Comparison of ENCODE assay signal across 11 mouse cellular contexts in genomic region chr11:96332618-96333032, GRCm38 (mm10). TPM values are rescaled to one million over a fixed set of nuclear protein-coding genes. Genes with fewer than 3 reads are reported as not detected.
DNase-seq lines count a peak whose midpoint lies in the region; ATAC-seq and TF ChIP-seq lines count a peak whose summit lies in the region.
"Had no signal": no experiment of that assay in that cellular context is flagged by ENCODE, and none has a peak within 500 bp of the region (broad histone marks: within the 10 kb centered on the region; RNA-seq: fewer than 3 reads in every experiment).

No protein-coding gene starts in this region.

- DNase-seq in heart, adult 18-20 months, result no peak
- DNase-seq in liver, embryonic 11.5 days (ENCODE audit: low spot score), result no peak
- no peak for DNase-seq in c-Kit-positive CD71-positive TER-119-positive erythroid progenitor cells, embryonic 14.5 days (ENCODE audit: low spot score)
- no peak for DNase-seq in spleen, postnatal 4 days (ENCODE audit: low spot score in 2 of 2)
- DNase-seq in retina, embryonic 14.5 days (ENCODE audit: low spot score), result no peak
- DNase-seq: right cerebral cortex, adult 18-20 months had no signal

- WGBS in heart, embryonic 13.5 days, result under 1% methylated on average over 35 of the region's 35 CpGs
- WGBS in heart, embryonic 16.5 days, result 2% methylated on average over 35 of the region's 35 CpGs
- WGBS in liver, embryonic 11.5 days, result 4% methylated on average over 35 of the region's 35 CpGs

- no peaks in the 10 kb centered on the region for H3K36me3 ChIP-seq in heart, embryonic 13.5 days
- no peaks in the 10 kb centered on the region for H3K36me3 ChIP-seq in ES-Bruce4 (ENCODE audit: control insufficient read depth, insufficient read depth, low read length, poor library complexity, severe bottlenecking)
- no peaks in the 10 kb centered on the region for H3K36me3 ChIP-seq in heart, embryonic 16.5 days (ENCODE audit: control insufficient read depth, insufficient read depth)
- no peaks in the 10 kb centered on the region for H3K36me3 ChIP-seq in liver, embryonic 11.5 days (ENCODE audit: control insufficient read depth, insufficient read depth, low read length)

- TF ChIP-seq POLR2A in ES-Bruce4 (IDR thresholded peaks at IDR 0.05; ENCODE audit: insufficient read depth, low read length), result no peak

- H3K9me3 ChIP-seq in heart, embryonic 13.5 days, result no peaks in the 10 kb centered on the region
- H3K9me3 ChIP-seq in ES-Bruce4 (replicated peaks; ENCODE audit: control insufficient read depth, insufficient read depth, low read length, poor library complexity, severe bottlenecking), result no peaks in the 10 kb centered on the region
- no peaks in the 10 kb centered on the region for H3K9me3 ChIP-seq in heart, embryonic 16.5 days (replicated peaks; ENCODE audit: control insufficient read depth, low read length)
- H3K9me3 ChIP-seq in liver, embryonic 11.5 days (ENCODE audit: control insufficient read depth, low read length), result no peaks in the 10 kb centered on the region

- H3K4me3 ChIP-seq in heart, embryonic 13.5 days, result peak overlapping the region; percentile 50
- peak overlapping the region; percentile 24 for H3K4me3 ChIP-seq in ES-Bruce4 (ENCODE audit: low read depth, low read length)
- H3K4me3 ChIP-seq in heart, embryonic 16.5 days (ENCODE audit: low read length), result peak overlapping the region; percentile 39
- peak overlapping the region; percentile 37 for H3K4me3 ChIP-seq in liver, embryonic 11.5 days (ENCODE audit: low read depth, low read length)
- H3K4me3 ChIP-seq: erythroblast, embryonic 14.5 days had no signal

- H3K27me3 ChIP-seq in heart, embryonic 13.5 days (replicated peaks), result peaks cover 100% of the 10 kb centered on the region
- H3K27me3 ChIP-seq in ES-Bruce4 (ENCODE audit: control insufficient read depth, insufficient read depth, low read length, poor library complexity, severe bottlenecking), result peaks cover 61% of the 10 kb centered on the region
- peaks cover 98% of the 10 kb centered on the region for H3K27me3 ChIP-seq in heart, embryonic 16.5 days (ENCODE audit: control insufficient read depth, insufficient read depth, low read length)
- H3K27me3 ChIP-seq in liver, embryonic 11.5 days (replicated peaks; ENCODE audit: control insufficient read depth, insufficient read depth, low read length), result peaks cover 99% of the 10 kb centered on the region

- peaks cover 4% of the 10 kb centered on the region for H3K4me1 ChIP-seq in heart, embryonic 13.5 days
- H3K4me1 ChIP-seq in ES-Bruce4 (ENCODE audit: control insufficient read depth, insufficient read depth, low read length), result peaks cover 2% of the 10 kb centered on the region
- no peaks in the 10 kb centered on the region for H3K4me1 ChIP-seq in heart, embryonic 16.5 days (ENCODE audit: control insufficient read depth, insufficient read depth, low read length)
- H3K4me1 ChIP-seq in liver, embryonic 11.5 days (replicated peaks; ENCODE audit: control insufficient read depth, insufficient read depth, low read length), result peaks cover 17% of the 10 kb centered on the region

- ATAC-seq in heart, embryonic 13.5 days (ENCODE audit: extremely low read depth, insufficient number of reproducible peaks, low FRiP score, low TSS enrichment), result no peak
- 0 out of 2 replicates have a peak, but pooled peaks have one; percentile 41 for ATAC-seq in heart, embryonic 16.5 days (replicated peaks; ENCODE audit: extremely low read depth, insufficient read depth, low FRiP score)
- no peak for ATAC-seq in liver, embryonic 11.5 days (replicated peaks; ENCODE audit: low FRiP score)

- H3K9ac ChIP-seq in heart, embryonic 13.5 days, result peak overlapping the region; percentile 77
- H3K9ac ChIP-seq in ES-Bruce4 (ENCODE audit: low read depth, poor library complexity, severe bottlenecking), result 0 out of 2 replicates have a peak overlapping the region, but pooled peaks have one; percentile 18
- H3K9ac ChIP-seq in heart, embryonic 16.5 days (ENCODE audit: low read length), result peak overlapping the region; percentile 15
- peak overlapping the region; percentile 39 for H3K9ac ChIP-seq in liver, embryonic 11.5 days (ENCODE audit: low read depth, low read length)

- no peak for TF ChIP-seq CTCF in ES-Bruce4 (IDR thresholded peaks at IDR 0.05; ENCODE audit: low read depth, low read length)

- H3K27ac ChIP-seq in heart, embryonic 13.5 days (replicated peaks), result peak overlapping the region; percentile 67
- no peak overlapping the region for H3K27ac ChIP-seq in ES-Bruce4 (ENCODE audit: insufficient read depth, low read length)
- H3K27ac ChIP-seq in heart, embryonic 16.5 days (ENCODE audit: low read length), result peak overlapping the region; percentile 41
- H3K27ac ChIP-seq in liver, embryonic 11.5 days (ENCODE audit: low read depth, low read length), result peak overlapping the region; percentile 65

- H3K4me2 ChIP-seq in heart, embryonic 13.5 days, result peak overlapping the region; percentile 67
- H3K4me2 ChIP-seq in heart, embryonic 16.5 days (ENCODE audit: low read depth, low read length), result peak overlapping the region; percentile 50
- H3K4me2 ChIP-seq in liver, embryonic 11.5 days, result peak overlapping the region; percentile 54

- TF ChIP-seq EP300 in ES-Bruce4 (IDR thresholded peaks at IDR 0.05; ENCODE audit: insufficient read depth, low read depth, low read length), result no peak

RNA-seq across cellular contexts. Expression of gene Hoxb3, which starts 9.5 kb away (rescaled TPM):
- 0.31 and 1.1 TPM in 2 replicates for polyA plus RNA-seq in heart, embryonic 13.5 days (2015; fragmentation: Nextera tagmentation; extraction: Ambion mirVana)
- total RNA-seq in heart, adult 18-20 months (2021), result under 1 TPM; 0.12 to 0.57 TPM
- 0.67 TPM in 1 of 2 replicates, not detected in the other for polyA plus RNA-seq in ES-Bruce4 (2011; ENCODE audit: insufficient read depth, insufficient read length, low read depth, missing spikeins)
- polyA plus RNA-seq in heart, embryonic 16.5 days (2015; fragmentation: Nextera tagmentation; extraction: Ambion mirVana), result 0.24 and 0.79 TPM in 2 replicates
- polyA plus RNA-seq in liver, embryonic 11.5 days (2014; fragmentation: Nextera tagmentation; extraction: Ambion mirVana), result 0.97 and 1.3 TPM in 2 replicates
- polyA plus RNA-seq: erythroblast, embryonic 14.5 days had no signal

RNA-seq across cellular contexts. Expression of gene Hoxb4, which starts 14.6 kb away (rescaled TPM):
- polyA plus RNA-seq in heart, embryonic 13.5 days (2015; fragmentation: Nextera tagmentation; extraction: Ambion mirVana), result 0.43 and 0.59 TPM in 2 replicates
- total RNA-seq in heart, adult 18-20 months (2021), result under 1 TPM; 0.62 to 0.64 TPM
- polyA plus RNA-seq in ES-Bruce4 (2011; ENCODE audit: insufficient read depth, insufficient read length, low read depth, missing spikeins), result 0.35 and 0.70 TPM in 2 replicates
- 0.28 and 0.32 TPM in 2 replicates for polyA plus RNA-seq in heart, embryonic 16.5 days (2015; fragmentation: Nextera tagmentation; extraction: Ambion mirVana)
- polyA plus RNA-seq in liver, embryonic 11.5 days (2014; fragmentation: Nextera tagmentation; extraction: Ambion mirVana), result 0.71 and 1.1 TPM in 2 replicates
- polyA plus RNA-seq: erythroblast, embryonic 14.5 days had no signal

RNA-seq across cellular contexts. Expression of gene Hoxb2, which starts 17.7 kb away (rescaled TPM):
- 3.6 and 5.9 TPM in 2 replicates for polyA plus RNA-seq in heart, embryonic 13.5 days (2015; fragmentation: Nextera tagmentation; extraction: Ambion mirVana)
- under 1 TPM; 0.46 to 0.62 TPM for total RNA-seq in heart, adult 18-20 months (2021)
- 0.49 and 0.70 TPM in 2 replicates for polyA plus RNA-seq in ES-Bruce4 (2011; ENCODE audit: insufficient read depth, insufficient read length, low read depth, missing spikeins)
- polyA plus RNA-seq in heart, embryonic 16.5 days (2015; fragmentation: Nextera tagmentation; extraction: Ambion mirVana), result 2.5 and 3.1 TPM in 2 replicates
- polyA plus RNA-seq in liver, embryonic 11.5 days (2014; fragmentation: Nextera tagmentation; extraction: Ambion mirVana), result 11.2 and 11.3 TPM in 2 replicates
- polyA plus RNA-seq: erythroblast, embryonic 14.5 days had no signal

RNA-seq across cellular contexts. Expression of gene Hoxb5, which starts 29.5 kb away (rescaled TPM):
- 3.8 and 5.5 TPM in 2 replicates for polyA plus RNA-seq in heart, embryonic 13.5 days (2015; fragmentation: Nextera tagmentation; extraction: Ambion mirVana)
- total RNA-seq in heart, adult 18-20 months (2021), result under 1 TPM; 0.12 to 0.21 TPM
- not detected in 2 replicates for polyA plus RNA-seq in ES-Bruce4 (2011; ENCODE audit: insufficient read depth, insufficient read length, low read depth, missing spikeins)
- 0.76 and 2.8 TPM in 2 replicates for polyA plus RNA-seq in heart, embryonic 16.5 days (2015; fragmentation: Nextera tagmentation; extraction: Ambion mirVana)
- 3.7 and 4.5 TPM in 2 replicates for polyA plus RNA-seq in liver, embryonic 11.5 days (2014; fragmentation: Nextera tagmentation; extraction: Ambion mirVana)
- total RNA-seq: megakaryocyte-erythroid progenitor cell, adult 5-6 weeks had no signal
- polyA plus RNA-seq: erythroblast, embryonic 14.5 days had no signal

RNA-seq across cellular contexts. Expression of gene Hoxb1, which starts 32.9 kb away (rescaled TPM):
- 0.17 and 0.18 TPM in 2 replicates for polyA plus RNA-seq in heart, embryonic 13.5 days (2015; fragmentation: Nextera tagmentation; extraction: Ambion mirVana)
- not detected for total RNA-seq in heart, adult 18-20 months (2021)
- not detected in 2 replicates for polyA plus RNA-seq in ES-Bruce4 (2011; ENCODE audit: insufficient read depth, insufficient read length, low read depth, missing spikeins)
- 0.07 TPM in 1 of 2 replicates, not detected in the other for polyA plus RNA-seq in heart, embryonic 16.5 days (2015; fragmentation: Nextera tagmentation; extraction: Ambion mirVana)
- 0.73 and 0.85 TPM in 2 replicates for polyA plus RNA-seq in liver, embryonic 11.5 days (2014; fragmentation: Nextera tagmentation; extraction: Ambion mirVana)
- total RNA-seq: megakaryocyte-erythroid progenitor cell, adult 5-6 weeks had no signal
- polyA plus RNA-seq: erythroblast, embryonic 14.5 days had no signal

Comparison
In these comparisons a context has a peak if more than half of its experiments do, and no peak if none do; other contexts are left out.
1. H3K9ac ChIP-seq: peak in every context shown above with its lines; median percentile 77 in heart, embryonic 13.5 days; 39 in liver, embryonic 11.5 days; 18 in ES-Bruce4; 15 in heart, embryonic 16.5 days.